Mouse (Mus musculus): ENCODE data around the gene Cacna1d. TPM values are rescaled to one million over a fixed set of nuclear protein-coding genes. Genes with fewer than 3 reads are reported as not detected.

The Cacna1d gene
- total RNA-seq, 2 experiments from 2014 or later, result 51.9 to 52.2 TPM

DNA sequence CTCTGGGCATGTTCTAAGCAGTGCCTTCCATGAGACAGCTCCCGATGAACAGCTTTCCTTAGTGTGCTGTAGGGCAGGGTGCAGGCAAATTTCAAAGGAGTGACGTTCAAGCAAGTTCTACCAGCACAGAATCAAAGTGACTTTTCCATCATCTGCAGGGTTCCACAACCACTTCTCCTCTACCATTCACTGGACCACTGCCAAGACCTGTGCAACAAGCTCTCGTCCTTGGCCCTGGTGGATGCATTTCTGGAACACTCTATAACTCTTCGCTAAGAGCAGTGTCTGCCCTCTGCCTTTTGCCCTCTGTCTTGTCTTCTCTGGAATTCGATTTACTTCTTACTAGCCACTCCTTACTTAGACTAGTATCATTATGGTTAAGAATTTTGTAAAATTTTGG is 266.1 kb downstream of the Cacna1d start:
- Histone ChIP-seq H3K4me3 (no peak overlapping the region), H3K27ac (no peak overlapping the region)
- no peak for DNase-seq (ENCODE audit: low spot score in 2 of 2)
- TF ChIP-seq CTCF (conservative IDR thresholded peaks at IDR 0.05), result no peak

DNA sequence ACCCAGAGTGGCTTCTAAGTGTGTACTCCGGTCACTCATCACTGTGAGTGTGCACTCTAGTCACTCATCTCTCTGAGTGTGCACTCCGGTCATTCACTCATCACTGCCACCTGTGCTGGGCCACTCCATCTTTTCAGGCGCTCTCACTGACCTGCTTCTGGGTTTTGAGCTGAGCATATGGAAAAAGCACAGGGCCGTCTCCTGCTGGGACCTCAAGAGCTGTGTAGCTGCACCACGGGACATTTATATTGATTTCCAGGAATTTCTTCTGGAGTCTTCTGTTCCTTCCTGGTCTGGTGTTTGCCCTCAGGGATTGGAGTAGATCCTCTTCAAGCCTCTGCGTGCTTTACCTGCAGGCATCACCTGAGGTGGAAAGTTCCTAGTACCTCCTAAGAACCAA is 269.2 kb downstream of the Cacna1d start:
- no peak for DNase-seq (ENCODE audit: low spot score in 2 of 2)
- no peak overlapping the region for H3K27ac ChIP-seq
- TF ChIP-seq CTCF (conservative IDR thresholded peaks at IDR 0.05), result no peak
- no peak overlapping the region for H3K4me3 ChIP-seq

DNA sequence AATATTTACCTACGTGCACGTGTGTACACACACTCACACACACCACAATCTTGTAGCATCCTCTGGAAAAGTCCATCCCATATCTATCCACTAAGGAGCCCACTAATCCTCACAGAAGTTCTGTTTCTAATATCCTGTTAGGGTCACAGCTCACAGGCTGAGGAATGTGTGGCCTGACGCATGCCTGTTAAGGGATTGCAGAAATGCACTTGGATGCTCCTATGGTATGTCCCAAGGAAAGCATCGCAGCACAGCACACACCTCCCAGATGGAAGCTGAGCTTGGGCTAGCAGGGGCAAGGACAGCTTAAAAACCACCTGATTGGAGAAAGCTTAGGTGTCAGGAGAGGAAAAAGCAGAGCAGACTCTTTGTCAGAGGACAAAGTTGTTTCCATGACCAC is 271.4 kb downstream of the Cacna1d start:
- no peak overlapping the region for H3K4me3 ChIP-seq
- H3K27ac ChIP-seq, result no peak overlapping the region
- TF ChIP-seq CTCF (conservative IDR thresholded peaks at IDR 0.05), result no peak
- no peak for DNase-seq (ENCODE audit: low spot score in 2 of 2)

DNA sequence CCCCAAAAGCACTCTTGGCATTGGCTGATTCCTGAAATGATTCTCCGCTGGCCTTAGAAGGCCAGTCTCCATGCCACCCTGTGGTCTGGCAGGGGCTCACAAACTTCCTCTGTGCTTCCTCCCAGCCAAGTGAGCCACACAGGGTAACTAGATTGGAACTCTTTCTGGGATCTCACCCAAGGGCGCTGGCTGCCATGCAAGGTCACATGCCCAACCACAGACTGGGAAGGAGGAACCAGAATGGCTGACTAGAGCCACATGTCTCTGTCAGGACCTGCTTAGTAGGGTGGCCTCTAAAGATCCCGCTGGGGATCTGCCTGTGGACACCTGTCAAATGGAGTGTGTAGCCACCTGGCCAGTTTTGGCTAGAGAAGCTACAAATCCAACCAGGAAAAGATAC is 273.1 kb downstream of the Cacna1d start:
- peak; percentile 54 to 61 for DNase-seq (ENCODE audit: low spot score in 2 of 2)
- peak overlapping the region; percentile 61; the same call in 1 of the 2 replicates for H3K27ac ChIP-seq
- TF ChIP-seq CTCF (conservative IDR thresholded peaks at IDR 0.05), result no peak
- no peak overlapping the region for H3K4me3 ChIP-seq

- TF ChIP-seq CTCF (conservative IDR thresholded peaks at IDR 0.05), result peak; percentile 63
- H3K27ac ChIP-seq, result no peak overlapping the region
- no peak for DNase-seq (ENCODE audit: low spot score in 2 of 2)
- H3K4me3 ChIP-seq, result no peak overlapping the region
These were observed 274.1 kb downstream of the Cacna1d start for GRCm38 (mm10) chr14:30217124-30217523.

GRCm38 (mm10) chr14:30208156-30208555 is 283.1 kb downstream of the Cacna1d start:
- peak overlapping the region; percentile 64; the same call in 1 of the 2 replicates for H3K27ac ChIP-seq
- peak; percentile 42 to 49 for DNase-seq (ENCODE audit: low spot score in 2 of 2)
- peak; percentile 34; the same call in 1 of the 2 replicates for TF ChIP-seq CTCF (conservative IDR thresholded peaks at IDR 0.05)

DNA sequence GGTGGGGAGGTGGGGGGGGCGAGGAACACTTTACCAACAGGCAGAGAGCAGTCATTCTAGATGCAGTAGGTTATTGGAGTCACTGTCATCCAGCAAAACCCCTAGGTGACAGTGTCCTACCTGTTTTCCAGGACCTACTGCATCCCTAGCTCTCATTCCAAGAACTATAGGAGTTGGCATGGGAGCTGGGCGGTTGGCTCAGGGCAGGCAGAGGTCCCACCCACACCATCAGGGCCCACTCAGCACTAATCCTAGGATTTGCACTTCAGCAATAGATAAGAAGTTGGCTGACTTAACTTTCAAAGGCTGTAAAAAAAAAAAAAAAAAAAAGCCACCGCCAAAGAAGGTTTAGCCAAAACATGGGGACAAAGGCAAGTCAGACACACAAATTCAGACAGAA is 285.4 kb downstream of the Cacna1d start:
- DNase-seq (ENCODE audit: low spot score in 2 of 2), result no peak
- TF ChIP-seq CTCF (conservative IDR thresholded peaks at IDR 0.05), result no peak
- Histone ChIP-seq H3K27ac (no peak overlapping the region), H3K4me3 (no peak overlapping the region)

More at GRCm38 (mm10) chr14:30208156-30208555, 283.1 kb downstream of the Cacna1d start:
- no peak overlapping the region for H3K4me3 ChIP-seq

DNA sequence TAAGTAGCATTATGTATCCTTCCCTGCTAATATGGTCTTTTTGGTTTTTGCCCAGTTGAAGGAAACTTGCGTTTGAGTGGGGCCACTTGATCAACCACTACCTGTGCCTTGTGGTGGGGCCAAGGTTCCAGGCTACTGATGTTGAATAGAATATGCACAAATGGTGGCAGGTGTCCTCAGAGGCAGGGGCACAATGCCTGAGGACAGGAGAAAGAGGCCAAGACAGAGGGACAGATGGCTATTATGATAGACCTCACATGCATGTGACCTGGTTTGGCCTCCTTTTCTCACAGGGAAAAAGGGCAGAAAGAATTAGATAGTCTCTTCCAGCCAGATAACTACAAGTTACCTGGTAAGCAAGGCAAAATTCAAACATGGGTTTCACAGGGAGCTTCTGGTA is 286.7 kb downstream of the Cacna1d start:
- no peak overlapping the region for H3K27ac ChIP-seq
- H3K4me3 ChIP-seq, result no peak overlapping the region
- DNase-seq (ENCODE audit: low spot score in 2 of 2), result no peak
- no peak for TF ChIP-seq CTCF (conservative IDR thresholded peaks at IDR 0.05)

- Histone ChIP-seq H3K27ac (0 out of 2 replicates have a peak overlapping the region, but pooled peaks have one; percentile 5), H3K4me3 (no peak overlapping the region)
- TF ChIP-seq CTCF (conservative IDR thresholded peaks at IDR 0.05), result no peak
- DNase-seq (ENCODE audit: low spot score in 2 of 2), result no peak
These were observed 290.9 kb downstream of the Cacna1d start for GRCm38 (mm10) chr14:30200310-30200709.

- TF ChIP-seq CTCF (conservative IDR thresholded peaks at IDR 0.05), result no peak
- DNase-seq (ENCODE audit: low spot score in 2 of 2), result no peak
- no peak overlapping the region for H3K4me3 ChIP-seq
- H3K27ac ChIP-seq, result peak overlapping the region; percentile 36; the same call in 1 of the 2 replicates
These were observed 292.4 kb downstream of the Cacna1d start for GRCm38 (mm10) chr14:30198882-30199281.

DNA sequence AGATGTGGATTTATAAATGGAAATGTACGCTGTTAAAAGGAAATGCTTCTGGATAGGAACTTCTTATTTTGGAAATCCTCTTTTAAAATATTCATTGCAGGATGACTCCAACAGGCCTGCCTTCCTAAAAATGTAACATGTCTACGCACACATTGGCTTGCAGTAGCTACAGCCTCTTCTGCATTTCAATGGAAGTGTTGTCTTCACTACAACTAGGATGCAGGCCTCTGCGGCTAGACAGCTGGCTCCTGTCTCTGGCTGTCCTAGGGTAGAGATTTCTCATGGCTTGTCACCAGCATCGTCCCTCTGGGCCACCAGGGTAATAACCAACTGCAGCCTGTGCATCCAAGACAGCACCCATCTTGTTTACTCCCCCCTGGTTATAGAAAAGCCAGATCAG is 293.1 kb downstream of the Cacna1d start:
- no peak for DNase-seq (ENCODE audit: low spot score in 2 of 2)
- H3K27ac ChIP-seq, result peak overlapping the region; percentile 39; the same call in 1 of the 2 replicates
- no peak for TF ChIP-seq CTCF (conservative IDR thresholded peaks at IDR 0.05)
- no peak overlapping the region for H3K4me3 ChIP-seq

GRCm38 (mm10) chr14:30196959-30197358 is 294.3 kb downstream of the Cacna1d start:
- H3K27ac ChIP-seq, result peak overlapping the region; percentile 61; the same call in 1 of the 2 replicates
- H3K4me3 ChIP-seq, result no peak overlapping the region
- TF ChIP-seq CTCF (conservative IDR thresholded peaks at IDR 0.05), result peak; percentile 20; the same call in 1 of the 2 replicates
- no peak for DNase-seq (ENCODE audit: low spot score in 2 of 2)

DNA sequence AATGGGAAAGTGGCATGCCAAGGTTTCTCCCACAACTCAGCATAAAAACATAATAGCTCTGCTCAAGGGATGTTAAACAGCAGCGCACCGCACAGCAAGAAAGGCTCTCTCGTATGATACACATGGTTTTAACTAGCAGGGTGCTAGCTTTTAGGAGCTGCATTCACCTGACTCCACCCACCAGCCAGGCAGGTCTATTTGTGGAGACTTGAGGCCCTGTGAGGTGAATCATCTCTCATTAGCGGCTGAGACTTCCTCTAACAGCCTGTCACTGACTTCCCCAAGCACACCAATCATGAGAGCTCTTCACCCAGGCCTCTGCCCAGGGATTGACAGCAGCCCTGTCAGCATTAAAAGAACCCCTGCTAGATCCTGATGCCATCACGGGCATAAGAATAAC is 295.0 kb downstream of the Cacna1d start:
- DNase-seq (ENCODE audit: low spot score in 2 of 2), result peak in 1 of 2 experiments; percentile 23

GRCm38 (mm10) chr14:30190308-30190971 is 300.8 kb downstream of the Cacna1d start:
- Histone ChIP-seq H3K27ac (no peak overlapping the region), H3K4me3 (no peak overlapping the region)
- no peak for DNase-seq (ENCODE audit: low spot score in 2 of 2)
- TF ChIP-seq CTCF (conservative IDR thresholded peaks at IDR 0.05), result no peak

More for the DNA sequence above, 295.0 kb downstream of the Cacna1d start:
- TF ChIP-seq CTCF (conservative IDR thresholded peaks at IDR 0.05), result no peak
- peak overlapping the region; percentile 46; the same call in 1 of the 2 replicates for H3K27ac ChIP-seq
- no peak overlapping the region for H3K4me3 ChIP-seq

Data from layer of hippocampus, adult 2 months (tissue).